Mouse (Mus musculus) spleen, adult 2 months (tissue): Measurements from ENCODE around the gene Mrps23.

ENCODE experiments used
- CTCF ChIP-seq: fragments of 200-500 bp; IDR thresholded peaks from 2 replicates; pipeline ENCODE4 v1.5.1; 2011; ENCODE audit warnings: mild to moderate bottlenecking, inconsistent platforms; ENCODE audit not compliant: insufficient read depth, insufficient read length, insufficient replicate concordance; ENCODE audit errors: extremely low read depth
- POLR2A ChIP-seq: fragments of 200-500 bp; IDR thresholded peaks from 2 replicates; pipeline ENCODE4 v1.6.1; 2011; ENCODE audit warnings: low read depth, low read length, inconsistent platforms

GRCm38 (mm10) chr11:88160316-88160715, 43.9 kb upstream of the Mrps23 start:
- TF ChIP-seq CTCF (no peak), POLR2A (no peak)
